Mouse (Mus musculus): ENCODE data around the gene Gnb4. TPM values are rescaled to one million over a fixed set of nuclear protein-coding genes. Genes with fewer than 3 reads are reported as not detected.

Gnb4 gene
- total RNA-seq, 4 experiments from 2014 or later, result 3.1 to 5.4 (median 4.8) TPM

Other genes starting within 250 kb of the Gnb4 start
- gene Pik3ca, start 218.9 kb downstream of the Gnb4 start, total RNA-seq (2022), result 10 to 100 TPM; 40.7 to 50.6 (median 45.8) TPM
- gene Kcnmb3, start 124.4 kb downstream of the Gnb4 start, total RNA-seq (2022), result not detected
- 10 to 100 TPM; 27.6 to 39.8 (median 28.8) TPM for gene Zfp639, start 106.3 kb downstream of the Gnb4 start, total RNA-seq (2022)
- 100 to 1,000 TPM; 196 to 263 (median 234) TPM for gene Mfn1, start 87.1 kb downstream of the Gnb4 start, total RNA-seq (2022)
- 10 to 100 TPM; 11.0 to 19.6 (median 14.2) TPM for gene Actl6a, start 89.7 kb upstream of the Gnb4 start, total RNA-seq (2022)
- gene Ndufb5, start 120.4 kb upstream of the Gnb4 start, total RNA-seq (2022), result 100 to 1,000 TPM; 525 to 629 (median 587) TPM
- 10 to 100 TPM; 20.4 to 30.2 (median 26.4) TPM for gene Mrpl47, start 121.0 kb upstream of the Gnb4 start, total RNA-seq (2022)
- gene Usp13, start 201.0 kb upstream of the Gnb4 start, total RNA-seq (2022), result 100 to 1,000 TPM; 189 to 250 (median 219) TPM